Mouse (Mus musculus) hindbrain, embryonic 15.5 days (tissue): ENCODE measurements around the gene Jup. TPM values are rescaled to one million over a fixed set of nuclear protein-coding genes. Genes with fewer than 3 reads are reported as not detected.

Experiments
- ATAC-seq: fragments of 200-750 bp; cut with Nextera tagmentation; 2 replicates; pipeline ENCODE4 v1.8.0; 2017; ENCODE audit warnings: low read depth, moderate number of reproducible peaks, moderate TSS enrichment; ENCODE audit not compliant: low FRiP score
- H3K27ac ChIP-seq: fragments of 300-500 bp; sonication (generic); replicated peaks from 2 replicates; pipeline ENCODE4 v1.5.1; 2015; ENCODE audit warnings: mild to moderate bottlenecking, inconsistent platforms
- H3K27me3 ChIP-seq: fragments of 300-500 bp; sonication (generic); 2 replicates; pipeline ENCODE4 v1.6.1; 2015; ENCODE audit warnings: control low read depth, inconsistent platforms
- H3K36me3 ChIP-seq: fragments of 300-500 bp; sonication (generic); 2 replicates; pipeline ENCODE4 v1.6.1; 2015; ENCODE audit warnings: control low read depth, inconsistent platforms
- H3K4me1 ChIP-seq: fragments of 300-500 bp; sonication (generic); replicated peaks from 2 replicates; pipeline ENCODE4 v1.6.1; 2015; ENCODE audit warnings: control low read depth, inconsistent platforms
- H3K4me2 ChIP-seq: fragments of 300-500 bp; sonication (generic); 2 replicates; pipeline ENCODE4 v1.6.1; 2015; ENCODE audit warnings: moderate library complexity, mild to moderate bottlenecking, inconsistent platforms
- H3K4me3 ChIP-seq: fragments of 300-500 bp; sonication (generic); 2 replicates; pipeline ENCODE4 v1.5.1; 2015; ENCODE audit warnings: mild to moderate bottlenecking, inconsistent platforms
- H3K9ac ChIP-seq: fragments of 300-500 bp; sonication (generic); 2 replicates; pipeline ENCODE4 v1.6.1; 2015; ENCODE audit warnings: inconsistent platforms
- H3K9me3 ChIP-seq: fragments of 300-500 bp; sonication (generic); 2 replicates; pipeline ENCODE4 v1.6.1; 2016; ENCODE audit warnings: control low read depth, inconsistent platforms
- WGBS: fragments of 180-500 bp; shearing (Covaris S2); methylation state at CpG from one replicate; pipeline ENCODE4 v1.1.7; 2015; 5-methylcytosine and 5-hydroxymethylcytosine counted together
- polyA plus RNA-seq: library from polyadenylated mRNA; unstranded; fragments of >200 nt; fragmentation: Nextera tagmentation; extraction: Ambion mirVana; gene quantifications from 2 replicates; pipeline ENCODE4 v1.2.1, GENCODE M21; 2015

The Jup gene
- polyA plus RNA-seq, 1 experiment from 2014 or later = 78.1 TPM

GRCm38 (mm10) chr11:100423836-100424235, 26.3 kb upstream of the Jup start:
- H3K27ac ChIP-seq = no peak overlapping the region
- no peak overlapping the region for H3K4me2 ChIP-seq
- no peaks in the 10 kb centered on the region for H3K27me3 ChIP-seq
- H3K9ac ChIP-seq = no peak overlapping the region
- ATAC-seq = no peak
- peaks cover 3% of the 10 kb centered on the region; the same call in 1 of the 2 replicates for H3K4me1 ChIP-seq
- WGBS = 90% methylated on average over 7 of the region's 7 CpGs
- H3K36me3 ChIP-seq = no peaks in the 10 kb centered on the region
- no peak overlapping the region for H3K4me3 ChIP-seq
- H3K9me3 ChIP-seq = no peaks in the 10 kb centered on the region

GRCm38 (mm10) chr11:100421537-100421936, 24.0 kb upstream of the Jup start:
- no peaks in the 10 kb centered on the region for H3K9me3 ChIP-seq
- H3K4me2 ChIP-seq = no peak overlapping the region
- no peaks in the 10 kb centered on the region for H3K4me1 ChIP-seq
- no peak overlapping the region for H3K27ac ChIP-seq
- peaks cover under 1% of the 10 kb centered on the region; the same call in 1 of the 2 replicates for H3K27me3 ChIP-seq
- no peak for ATAC-seq
- H3K36me3 ChIP-seq = no peaks in the 10 kb centered on the region
- WGBS = 38% methylated on average over 8 of the region's 8 CpGs
- H3K4me3 ChIP-seq = no peak overlapping the region
- no peak overlapping the region for H3K9ac ChIP-seq

GRCm38 (mm10) chr11:100414914-100415822, 17.6 kb upstream of the Jup start, which contains the start of gene Fkbp10:
TSS of gene Fkbp10 (plus strand) at chr11:100415697.
- Histone ChIP-seq H3K9me3 (no peaks in the 10 kb centered on the region), H3K36me3 (no peaks in the 10 kb centered on the region), H3K4me2 (peak within 1 kb of the TSS; percentile 64), H3K4me3 (peak within 1 kb of the TSS; percentile 58), H3K9ac (peak within 1 kb of the TSS; percentile 51), H3K27me3 (peaks cover 14% of the 10 kb centered on the region), H3K27ac (peak within 1 kb of the TSS; percentile 76), H3K4me1 (peaks cover 33% of the 10 kb centered on the region)
- WGBS = 0% methylated on average over 30 of the region's 31 CpGs
- ATAC-seq = peak; percentile 43; the same call in 1 of the 2 replicates

- Histone ChIP-seq H3K4me2 (peak within 1 kb of the TSS; percentile 64), H3K9ac (peak within 1 kb of the TSS; percentile 51), H3K4me3 (peak within 1 kb of the TSS; percentile 58), H3K4me1 (peaks cover 33% of the 10 kb centered on the region), H3K36me3 (no peaks in the 10 kb centered on the region), H3K27ac (peak within 1 kb of the TSS; percentile 76), H3K9me3 (no peaks in the 10 kb centered on the region), H3K27me3 (peaks cover 14% of the 10 kb centered on the region)
- WGBS = 2% methylated on average over 93 of the region's 93 CpGs
- peak; percentile 94 for ATAC-seq
Measured at GRCm38 (mm10) chr11:100414021-100414913, 16.7 kb upstream of the Jup start, which contains the start of gene P3h4. TSS of gene P3h4 (minus strand) at chr11:100414836.

- ATAC-seq = no peak
- Histone ChIP-seq H3K36me3 (no peaks in the 10 kb centered on the region), H3K27me3 (peaks cover 14% of the 10 kb centered on the region), H3K4me3 (peak overlapping the region; percentile 58), H3K4me2 (peak overlapping the region; percentile 64), H3K27ac (no peak overlapping the region), H3K4me1 (peaks cover 33% of the 10 kb centered on the region), H3K9me3 (no peaks in the 10 kb centered on the region), H3K9ac (peak overlapping the region; percentile 51)
- WGBS = 77% methylated on average over 11 of the region's 11 CpGs
Measured at GRCm38 (mm10) chr11:100413541-100413940, 16.0 kb upstream of the Jup start.

- peaks cover 33% of the 10 kb centered on the region for H3K4me1 ChIP-seq
- H3K27me3 ChIP-seq = peaks cover 14% of the 10 kb centered on the region
- no peaks in the 10 kb centered on the region for H3K9me3 ChIP-seq
- 81% methylated on average over 11 of the region's 11 CpGs for WGBS
- no peak overlapping the region for H3K9ac ChIP-seq
- H3K27ac ChIP-seq = no peak overlapping the region
- H3K4me2 ChIP-seq = no peak overlapping the region
- no peak overlapping the region for H3K4me3 ChIP-seq
- ATAC-seq = no peak
- no peaks in the 10 kb centered on the region for H3K36me3 ChIP-seq
Measured at GRCm38 (mm10) chr11:100411736-100412135, 14.2 kb upstream of the Jup start.

- Histone ChIP-seq H3K4me2 (no peak overlapping the region), H3K4me1 (peaks cover 24% of the 10 kb centered on the region), H3K36me3 (no peaks in the 10 kb centered on the region), H3K4me3 (no peak overlapping the region), H3K27me3 (no peaks in the 10 kb centered on the region), H3K9me3 (no peaks in the 10 kb centered on the region), H3K9ac (no peak overlapping the region), H3K27ac (no peak overlapping the region)
- ATAC-seq = no peak
- 74% methylated on average over 3 of the region's 3 CpGs for WGBS
Measured at GRCm38 (mm10) chr11:100409686-100410085, 12.1 kb upstream of the Jup start.

- H3K9ac ChIP-seq = no peak overlapping the region
- H3K27ac ChIP-seq = no peak overlapping the region
- H3K4me1 ChIP-seq = peaks cover 19% of the 10 kb centered on the region
- 93% methylated on average over 12 of the region's 12 CpGs for WGBS
- H3K27me3 ChIP-seq = no peaks in the 10 kb centered on the region
- no peak overlapping the region for H3K4me3 ChIP-seq
- no peaks in the 10 kb centered on the region for H3K9me3 ChIP-seq
- ATAC-seq = no peak
- H3K4me2 ChIP-seq = no peak overlapping the region
- H3K36me3 ChIP-seq = no peaks in the 10 kb centered on the region
Measured at GRCm38 (mm10) chr11:100408835-100409462, 11.4 kb upstream of the Jup start.

- no peak overlapping the region for H3K9ac ChIP-seq
- no peak for ATAC-seq
Measured at GRCm38 (mm10) chr11:100408076-100408834, 10.7 kb upstream of the Jup start.

GRCm38 (mm10) chr11:100406995-100407705, 9.6 kb upstream of the Jup start:
- Histone ChIP-seq H3K4me2 (no peak overlapping the region), H3K36me3 (no peaks in the 10 kb centered on the region), H3K4me1 (peaks cover 2% of the 10 kb centered on the region; the same call in 1 of the 2 replicates), H3K4me3 (no peak overlapping the region), H3K9ac (no peak overlapping the region), H3K27ac (no peak overlapping the region), H3K9me3 (no peaks in the 10 kb centered on the region), H3K27me3 (no peaks in the 10 kb centered on the region)
- no peak for ATAC-seq
- WGBS = 81% methylated on average over 5 of the region's 5 CpGs

More at GRCm38 (mm10) chr11:100408076-100408834, 10.7 kb upstream of the Jup start:
- H3K27me3 ChIP-seq = no peaks in the 10 kb centered on the region
- peaks cover 12% of the 10 kb centered on the region for H3K4me1 ChIP-seq
- no peak overlapping the region for H3K4me2 ChIP-seq
- no peak overlapping the region for H3K4me3 ChIP-seq
- no peaks in the 10 kb centered on the region for H3K9me3 ChIP-seq
- 45% methylated on average over 10 of the region's 10 CpGs for WGBS
- H3K36me3 ChIP-seq = no peaks in the 10 kb centered on the region
- H3K27ac ChIP-seq = no peak overlapping the region
